Mouse (Mus musculus) G1E (cell line): ENCODE results near the gene Zdhhc21. TPM values are rescaled to one million over a fixed set of nuclear protein-coding genes. Genes with fewer than 3 reads are reported as not detected.

Experiments used
- ATAC-seq: 2 replicates; pipeline ENCODE4 v1.8.0; 2016; ENCODE audit warnings: mild to moderate bottlenecking; ENCODE audit not compliant: insufficient number of reproducible peaks, poor library complexity, low FRiP score, severe bottlenecking; ENCODE audit errors: extremely low read depth
- DNase-seq: peaks from one replicate; pipeline ENCODE4 v3.0.0; 2012; ENCODE audit warnings: low spot score
- H3K27me3 ChIP-seq: 2 replicates; pipeline ENCODE4 v1.6.1; 2012; ENCODE audit warnings: mild to moderate bottlenecking, low read length, inconsistent platforms; ENCODE audit not compliant: insufficient read depth
- H3K36me3 ChIP-seq: replicated peaks from 2 replicates; pipeline ENCODE3; 2012; ENCODE audit warnings: mild to moderate bottlenecking, inconsistent platforms
- H3K4me1 ChIP-seq: 2 replicates; pipeline ENCODE4 v1.6.1; 2012; ENCODE audit warnings: low read depth, low read length, inconsistent platforms, mixed read lengths; ENCODE audit not compliant: insufficient read depth
- H3K4me3 ChIP-seq: 2 replicates; pipeline ENCODE4 v1.5.1; 2012; ENCODE audit warnings: low read depth, mild to moderate bottlenecking, inconsistent platforms, low read length, moderate library complexity, mixed read lengths
- H3K9me3 ChIP-seq: replicated peaks from 2 replicates; pipeline ENCODE4 v1.6.1; 2012; ENCODE audit warnings: inconsistent platforms
- CTCF ChIP-seq: IDR thresholded peaks from 2 replicates; pipeline ENCODE4 v1.5.1; 2012; ENCODE audit warnings: low read depth, low read length, inconsistent platforms, mixed read lengths
- GATA1 ChIP-seq: IDR thresholded peaks from 2 replicates; pipeline ENCODE4 v1.6.1; 2012; ENCODE audit warnings: borderline replicate concordance, low read length, inconsistent platforms, mixed read lengths
- GATA2 ChIP-seq: IDR thresholded peaks from 2 replicates; pipeline ENCODE4 v1.6.1; 2012; ENCODE audit warnings: low read depth, low read length, inconsistent platforms, borderline replicate concordance
- POLR2AphosphoS5 ChIP-seq: IDR thresholded peaks from 2 replicates; pipeline ENCODE4 v1.6.1; 2012; ENCODE audit warnings: low read depth, low read length, inconsistent platforms; ENCODE audit not compliant: insufficient replicate concordance
- TAL1 ChIP-seq: conservative IDR thresholded peaks from 2 replicates; pipeline ENCODE4 v1.6.1; 2012; ENCODE audit warnings: low read depth, low read length, inconsistent platforms, mixed read lengths
- polyA plus RNA-seq: library from polyadenylated mRNA; stranded (reverse); fragments of >175 nt; gene quantifications from 2 replicates; pipeline ENCODE4 v1.2.3, GENCODE M21; 2012
- total RNA-seq, 2 experiments: library from RNA; stranded (forward) in 1 of 2; stranded (reverse) in 1 of 2; fragments of 200-1000 nt in 1 of 2; fragments of >200 nt in 1 of 2; fragmentation: Nextera tagmentation in 1 of 2; gene quantifications; 2 replicates each; pipeline ENCODE4 v1.2.3; 2014 to 2017

The Zdhhc21 gene
- total and polyA plus RNA-seq, 3 experiments: 2.9 to 41.8 (median 28.6) TPM

DNA sequence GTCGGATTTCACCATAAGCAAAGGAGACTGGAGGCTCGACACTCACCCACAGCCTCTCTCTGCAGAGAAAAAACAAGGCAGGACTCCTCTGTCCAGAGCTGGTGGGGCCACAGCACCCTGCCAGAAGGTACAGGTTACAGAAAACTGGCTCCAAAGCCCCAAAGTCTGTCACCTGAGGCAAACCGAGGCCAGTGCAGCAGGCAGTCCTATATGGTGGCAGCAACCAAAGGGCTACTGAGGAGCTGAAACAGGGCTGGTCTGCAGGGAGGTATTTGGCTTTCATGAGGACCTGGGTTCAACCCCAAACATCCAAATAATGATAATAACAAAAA, 103.5 kb downstream of the Zdhhc21 start:
- H3K27me3 ChIP-seq: no peaks in the 10 kb centered on the region
- ATAC-seq (no peak), DNase-seq (no peak)
- peaks cover 20% of the 10 kb centered on the region for H3K9me3 ChIP-seq
- H3K36me3 ChIP-seq: no peaks in the 10 kb centered on the region
- TF ChIP-seq TAL1 (no peak), POLR2AphosphoS5 (no peak), GATA1 (no peak), CTCF (no peak), GATA2 (no peak)
- H3K4me3 ChIP-seq: no peak overlapping the region
- no peaks in the 10 kb centered on the region for H3K4me1 ChIP-seq

DNA sequence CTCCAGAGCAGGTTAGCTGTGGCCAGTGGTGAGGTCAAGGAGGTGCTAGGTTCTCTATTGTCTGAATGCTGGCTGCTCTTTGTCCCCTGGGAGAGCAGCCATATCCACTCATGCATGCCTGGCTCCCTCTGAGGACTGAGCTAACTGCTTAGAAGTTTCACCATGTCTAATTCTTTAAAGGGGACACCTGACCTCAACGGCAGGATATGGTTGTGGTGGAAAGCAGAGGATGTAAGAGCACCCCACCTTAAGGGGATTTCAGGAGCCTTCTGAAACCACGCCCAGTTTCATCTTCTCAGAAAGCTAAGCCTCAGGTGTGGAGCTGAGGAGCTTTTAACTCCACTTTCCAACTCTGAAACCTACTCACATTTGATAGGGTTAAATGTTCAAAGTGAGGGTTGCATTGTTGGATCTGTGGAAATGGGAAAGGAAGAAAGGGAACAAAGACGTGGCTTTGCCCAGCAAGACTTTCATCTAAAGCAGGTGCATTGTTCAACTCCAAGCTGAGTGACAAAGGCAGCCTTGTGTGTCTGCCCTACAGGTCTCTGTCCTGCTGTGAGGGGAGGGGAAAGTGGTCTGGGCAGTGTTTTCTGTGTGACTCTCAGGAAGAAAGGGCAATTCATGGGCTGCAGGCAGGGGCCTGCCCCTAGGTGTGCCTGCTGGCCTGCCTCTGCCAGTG, 104.0 kb downstream of the Zdhhc21 start:
- DNase-seq (no peak), ATAC-seq (no peak)
- Histone ChIP-seq H3K27me3 (no peaks in the 10 kb centered on the region), H3K9me3 (peaks cover 19% of the 10 kb centered on the region), H3K36me3 (no peaks in the 10 kb centered on the region), H3K4me1 (no peaks in the 10 kb centered on the region), H3K4me3 (no peak overlapping the region)
- TF ChIP-seq TAL1: no peak
- TF ChIP-seq GATA2: no peak
- TF ChIP-seq POLR2AphosphoS5: no peak
- TF ChIP-seq GATA1: no peak
- TF ChIP-seq CTCF: no peak

Other genes starting within 250 kb of the Zdhhc21 start
- not detected in 2 replicates for gene Nfib, start 154.2 kb downstream of the Zdhhc21 start, total RNA-seq (2014; fragmentation: Nextera tagmentation)
- gene Nfib, start 154.2 kb downstream of the Zdhhc21 start, total RNA-seq (2017): 0.12 and 0.16 TPM in 2 replicates
- gene Nfib, start 154.2 kb downstream of the Zdhhc21 start, polyA plus RNA-seq: not detected in 2 replicates
- gene Cer1, start 25.2 kb upstream of the Zdhhc21 start, total RNA-seq (2014; fragmentation: Nextera tagmentation): not detected in 2 replicates
- 0.06 TPM in 1 of 2 replicates, not detected in the other for gene Cer1, start 25.2 kb upstream of the Zdhhc21 start, total RNA-seq (2017)
- not detected in 2 replicates for gene Cer1, start 25.2 kb upstream of the Zdhhc21 start, polyA plus RNA-seq
- not detected in 2 replicates for gene Frem1, start 192.4 kb upstream of the Zdhhc21 start, total RNA-seq (2014; fragmentation: Nextera tagmentation)
- gene Frem1, start 192.4 kb upstream of the Zdhhc21 start, total RNA-seq (2017): 0.06 and 0.27 TPM in 2 replicates
- gene Frem1, start 192.4 kb upstream of the Zdhhc21 start, polyA plus RNA-seq: 0.01 TPM in 1 of 2 replicates, not detected in the other